Mouse (Mus musculus): ENCODE results near the gene Ceacam19.

- TF ChIP-seq EP300 (IDR thresholded peaks at IDR 0.05) (peak; percentile 53; the same call in 1 of the 2 replicates), CTCF (IDR thresholded peaks at IDR 0.05) (no peak)
These were observed 16.6 kb downstream of the Ceacam19 start for GRCm38 (mm10) chr7:19871137-19871621.
